Mouse (Mus musculus): ENCODE measurements around the gene Fhod1.

DNA sequence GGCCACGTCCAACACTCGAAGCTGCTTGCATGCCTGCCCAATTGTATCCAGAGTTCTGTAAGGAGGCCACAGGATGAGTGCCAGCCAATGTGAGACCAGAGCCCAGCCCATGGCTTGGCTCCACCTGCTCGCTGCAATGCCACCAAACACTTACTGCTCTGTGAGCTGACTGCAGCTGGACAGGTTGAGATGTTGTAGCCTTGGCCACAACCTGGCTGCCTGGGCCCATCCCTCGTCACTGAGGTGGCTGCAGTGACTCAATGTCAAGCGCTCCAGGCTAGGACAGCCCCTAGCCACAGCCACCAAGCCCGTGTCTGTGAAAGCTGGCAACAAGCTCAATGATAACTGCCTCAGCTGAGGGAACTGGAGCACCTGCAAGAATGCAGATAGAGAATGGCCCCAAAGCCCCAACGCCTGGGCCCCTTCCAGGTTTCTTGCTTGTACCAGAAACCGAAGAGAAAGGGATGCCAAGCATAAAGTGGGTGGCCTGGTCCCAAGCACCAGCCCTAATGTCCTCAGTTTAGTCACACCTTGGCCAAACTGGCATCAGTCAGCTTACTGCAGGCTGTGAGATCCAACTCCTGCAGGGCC, 34.8 kb downstream of the Fhod1 start:
- TF ChIP-seq CTCF (IDR thresholded peaks at IDR 0.05; ENCODE audit: control insufficient read depth, insufficient read depth, insufficient read length) (no peak), MAX (IDR thresholded peaks at IDR 0.05) (no peak), FOSL1 (IDR thresholded peaks at IDR 0.05; ENCODE audit: insufficient read depth, low read length, poor library complexity, severe bottlenecking) (no peak), CEBPB (IDR thresholded peaks at IDR 0.05; ENCODE audit: low read depth) (no peak)

All from C2C12 (cell line).